Mouse (Mus musculus): ENCODE data around the gene Lrp3. TPM values are rescaled to one million over a fixed set of nuclear protein-coding genes. Genes with fewer than 3 reads are reported as not detected.

Gene Lrp3
- polyA plus RNA-seq, 1 experiment: 57.3 TPM

GRCm38 (mm10) chr7:35197022-35197421 is 18.3 kb downstream of the Lrp3 start:
- Histone ChIP-seq H3K4me1 (ENCODE audit: control insufficient read depth, insufficient read depth, low read length) (0 out of 2 replicates have a peak, but pooled peaks cover 1% of the 10 kb centered on the region), H3K4me3 (ENCODE audit: insufficient read depth, low read length) (no peak overlapping the region), H3K27ac (ENCODE audit: insufficient read depth, low read length) (no peak overlapping the region)
- no peak for TF ChIP-seq POLR2A (IDR thresholded peaks at IDR 0.05; ENCODE audit: extremely low read depth, insufficient read depth, low read length)
- no peak for TF ChIP-seq CTCF (IDR thresholded peaks at IDR 0.05; ENCODE audit: extremely low read depth, insufficient read depth, low read length)

GRCm38 (mm10) chr7:35191276-35191675 is 24.0 kb downstream of the Lrp3 start:
- H3K4me1 ChIP-seq (ENCODE audit: control insufficient read depth, insufficient read depth, low read length): 0 out of 2 replicates have a peak, but pooled peaks cover 1% of the 10 kb centered on the region
- no peak overlapping the region for H3K27ac ChIP-seq (ENCODE audit: insufficient read depth, low read length)
- no peak overlapping the region for H3K4me3 ChIP-seq (ENCODE audit: insufficient read depth, low read length)
- TF ChIP-seq CTCF (IDR thresholded peaks at IDR 0.05; ENCODE audit: extremely low read depth, insufficient read depth, low read length) (no peak), POLR2A (IDR thresholded peaks at IDR 0.05; ENCODE audit: extremely low read depth, insufficient read depth, low read length) (no peak)

GRCm38 (mm10) chr7:35189699-35190098 is 25.6 kb downstream of the Lrp3 start:
- H3K4me3 ChIP-seq (ENCODE audit: insufficient read depth, low read length): no peak overlapping the region
- TF ChIP-seq CTCF (IDR thresholded peaks at IDR 0.05; ENCODE audit: extremely low read depth, insufficient read depth, low read length) (no peak), POLR2A (IDR thresholded peaks at IDR 0.05; ENCODE audit: extremely low read depth, insufficient read depth, low read length) (no peak)
- 0 out of 2 replicates have a peak, but pooled peaks cover 1% of the 10 kb centered on the region for H3K4me1 ChIP-seq (ENCODE audit: control insufficient read depth, insufficient read depth, low read length)
- no peak overlapping the region for H3K27ac ChIP-seq (ENCODE audit: insufficient read depth, low read length)

GRCm38 (mm10) chr7:35185889-35186569 is 29.3 kb downstream of the Lrp3 start, which contains the start of gene Slc7a10:
Gene Slc7a10, plus strand, starts transcription at chr7:35186385.
- no peak within 1 kb of the TSS for H3K27ac ChIP-seq (ENCODE audit: insufficient read depth, low read length)
- H3K4me1 ChIP-seq (ENCODE audit: control insufficient read depth, insufficient read depth, low read length): no peaks in the 10 kb centered on the region
- TF ChIP-seq POLR2A (IDR thresholded peaks at IDR 0.05; ENCODE audit: extremely low read depth, insufficient read depth, low read length) (no peak), CTCF (IDR thresholded peaks at IDR 0.05; ENCODE audit: extremely low read depth, insufficient read depth, low read length) (no peak)
- H3K4me3 ChIP-seq (ENCODE audit: insufficient read depth, low read length): no peak within 1 kb of the TSS; the same call in none of the 2 replicates

- Histone ChIP-seq H3K27ac (ENCODE audit: insufficient read depth, low read length) (no peak overlapping the region), H3K4me3 (ENCODE audit: insufficient read depth, low read length) (no peak overlapping the region; the same call in 1 of the 2 replicates), H3K4me1 (ENCODE audit: control insufficient read depth, insufficient read depth, low read length) (no peaks in the 10 kb centered on the region)
- no peak for TF ChIP-seq CTCF (IDR thresholded peaks at IDR 0.05; ENCODE audit: extremely low read depth, insufficient read depth, low read length)
- no peak for TF ChIP-seq POLR2A (IDR thresholded peaks at IDR 0.05; ENCODE audit: extremely low read depth, insufficient read depth, low read length)
Observed at GRCm38 (mm10) chr7:35184833-35185724, 30.2 kb downstream of the Lrp3 start.

DNA sequence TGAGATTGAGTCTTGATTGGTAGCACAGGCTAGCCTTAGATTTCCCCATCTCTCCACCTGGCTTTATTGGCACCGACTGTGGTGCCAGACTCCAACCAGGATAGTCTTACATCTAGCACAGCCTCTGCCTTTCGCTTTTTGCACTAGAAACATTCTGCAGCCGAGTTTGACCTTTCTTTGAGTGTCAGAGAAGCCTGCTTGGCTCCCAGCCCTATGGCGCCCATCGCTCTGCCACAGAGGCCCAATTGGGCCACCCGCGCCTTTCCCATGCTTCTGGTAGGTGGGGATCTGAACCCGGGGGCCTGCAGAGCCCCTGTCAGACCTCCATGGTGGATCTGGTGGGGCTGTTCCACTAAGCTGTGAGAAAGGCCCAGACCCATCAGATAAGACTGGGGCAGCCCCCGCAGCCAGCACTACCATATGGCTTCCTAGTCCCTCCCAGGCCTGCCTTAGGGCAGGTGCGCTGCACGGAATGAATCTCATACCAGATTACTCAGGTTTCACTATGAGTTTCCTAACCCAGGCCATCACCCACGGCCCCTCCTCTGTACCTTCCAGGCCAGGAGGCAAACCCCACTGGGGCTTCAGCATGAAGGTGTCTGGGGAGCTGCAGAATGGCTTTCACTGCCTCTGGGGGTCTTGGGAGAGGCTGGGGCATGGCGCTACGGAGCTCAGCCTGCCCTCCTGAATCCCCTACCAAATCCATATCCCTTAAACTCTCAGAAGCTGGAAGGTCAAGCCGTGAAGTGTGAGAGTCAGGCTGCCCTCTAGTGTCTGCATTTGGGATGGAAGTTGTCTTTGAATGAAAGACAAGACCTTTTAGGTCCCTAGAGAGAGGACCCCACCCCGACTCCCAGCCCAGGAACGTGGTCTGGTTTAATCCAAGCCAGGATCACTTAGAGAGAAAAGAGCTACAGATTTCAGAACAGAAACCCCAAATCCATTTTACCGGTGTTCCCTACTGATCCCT is 38.6 kb downstream of the Lrp3 start:
- Histone ChIP-seq H3K4me1 (ENCODE audit: control insufficient read depth, insufficient read depth, low read length) (no peaks in the 10 kb centered on the region), H3K27ac (ENCODE audit: insufficient read depth, low read length) (no peak overlapping the region), H3K4me3 (ENCODE audit: insufficient read depth, low read length) (no peak overlapping the region)
- TF ChIP-seq CTCF (IDR thresholded peaks at IDR 0.05; ENCODE audit: extremely low read depth, insufficient read depth, low read length) (peak; percentile 63), POLR2A (IDR thresholded peaks at IDR 0.05; ENCODE audit: extremely low read depth, insufficient read depth, low read length) (no peak)

- no peak for TF ChIP-seq POLR2A (IDR thresholded peaks at IDR 0.05; ENCODE audit: extremely low read depth, insufficient read depth, low read length)
- no peak for TF ChIP-seq CTCF (IDR thresholded peaks at IDR 0.05; ENCODE audit: extremely low read depth, insufficient read depth, low read length)
- H3K4me1 ChIP-seq (ENCODE audit: control insufficient read depth, insufficient read depth, low read length): no peaks in the 10 kb centered on the region
- no peak overlapping the region for H3K4me3 ChIP-seq (ENCODE audit: insufficient read depth, low read length)
- H3K27ac ChIP-seq (ENCODE audit: insufficient read depth, low read length): no peak overlapping the region
Observed at GRCm38 (mm10) chr7:35175533-35175932, 39.8 kb downstream of the Lrp3 start.

- no peak overlapping the region for H3K27ac ChIP-seq (ENCODE audit: insufficient read depth, low read length)
- H3K4me3 ChIP-seq (ENCODE audit: insufficient read depth, low read length): no peak overlapping the region
- TF ChIP-seq CTCF (IDR thresholded peaks at IDR 0.05; ENCODE audit: extremely low read depth, insufficient read depth, low read length) (no peak), POLR2A (IDR thresholded peaks at IDR 0.05; ENCODE audit: extremely low read depth, insufficient read depth, low read length) (no peak)
- H3K4me1 ChIP-seq (ENCODE audit: control insufficient read depth, insufficient read depth, low read length): no peaks in the 10 kb centered on the region
Observed at GRCm38 (mm10) chr7:35172519-35172918, 42.8 kb downstream of the Lrp3 start.

All from cortical plate, adult 2 months (tissue).